Mouse (Mus musculus): ENCODE data around the gene Pgd.
"Not testable (repeated sequence)": the region's sequence is repeated elsewhere in the genome, so short reads cannot be mapped to it uniquely, and the experiment has no call there.

Gene Pgd

DNA sequence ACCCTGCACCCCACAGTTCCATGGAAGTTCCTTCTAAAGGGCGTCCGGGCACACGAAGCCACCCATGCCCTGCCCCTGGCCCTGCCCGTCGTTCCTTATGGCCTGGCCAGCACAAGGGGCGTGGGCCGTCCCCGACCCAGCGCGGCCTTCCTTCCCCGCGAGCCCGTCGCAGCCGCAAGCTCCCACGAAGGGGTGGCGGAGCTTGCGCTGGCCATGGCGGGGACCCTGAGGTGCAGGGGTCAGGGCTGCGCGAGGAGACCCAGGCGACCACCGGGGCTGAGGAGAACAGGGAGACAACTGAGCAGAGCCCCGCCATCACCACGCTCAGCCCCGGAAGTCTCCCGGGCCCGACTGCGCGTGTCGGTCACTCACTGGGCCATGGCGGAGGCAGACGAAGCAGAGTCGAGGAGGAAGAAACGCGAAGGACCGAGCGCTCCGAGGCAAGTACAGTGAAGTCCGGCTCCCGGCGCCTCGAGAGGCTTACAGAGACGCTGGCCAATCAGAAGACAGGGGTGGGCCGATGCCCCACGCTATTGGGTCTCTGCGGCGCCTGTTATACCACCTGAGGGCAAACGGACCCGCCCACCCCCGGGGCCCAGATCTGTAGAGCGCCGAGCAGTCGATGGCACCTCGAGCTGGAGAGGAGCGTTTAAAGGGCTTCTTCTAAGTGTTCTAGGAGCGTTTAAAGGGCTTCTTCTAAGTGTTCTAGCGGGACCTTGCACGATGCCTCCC, at the start of gene Pgd:
Gene Pgd (minus strand): TSS at position 557 of the 732 bp plus-strand sequence.
- DNase-seq (ENCODE audit: low read depth, low spot score), result peak; percentile 89

DNA sequence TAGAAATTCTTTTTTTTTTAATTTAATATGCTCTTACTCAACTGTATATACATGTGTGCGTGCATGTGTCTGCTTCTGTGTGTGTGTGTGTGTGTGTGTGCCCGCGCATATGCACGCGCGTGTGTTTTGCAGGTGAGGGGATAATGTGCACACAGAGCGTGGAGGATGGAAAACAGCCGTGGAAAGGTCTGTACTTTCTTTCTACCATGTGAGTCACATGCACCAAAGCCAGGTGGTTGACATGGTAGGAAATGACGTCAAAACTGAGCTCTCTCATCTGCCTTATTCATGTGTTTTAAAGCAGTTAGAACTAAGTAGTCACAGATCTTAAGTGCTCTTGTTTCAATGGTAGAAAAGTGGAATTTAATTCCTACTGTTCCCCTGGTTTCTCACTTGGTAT, 49.4 kb upstream of the Pgd start:
- DNase-seq (ENCODE audit: low read depth, low spot score), result no peak

DNA sequence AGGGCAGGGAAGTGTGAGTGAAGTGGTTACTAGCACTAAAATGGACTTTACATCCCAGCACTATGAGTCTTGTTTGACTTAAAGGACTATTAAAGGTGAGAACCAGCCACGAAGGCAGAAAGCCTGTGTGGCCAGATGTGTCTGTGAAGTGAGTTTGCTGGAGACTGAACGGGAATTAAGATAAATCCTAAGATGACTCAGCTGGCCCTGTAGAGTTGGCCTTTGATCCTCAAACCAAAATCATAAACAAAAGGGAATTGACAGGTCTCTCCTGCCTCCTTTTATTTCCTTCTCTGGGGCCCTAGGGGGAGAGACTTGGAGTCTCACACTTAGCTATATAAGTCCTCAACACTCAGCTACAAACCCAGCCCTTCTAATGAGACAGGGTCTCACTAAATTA, 48.8 kb upstream of the Pgd start:
- DNase-seq (ENCODE audit: low read depth, low spot score), result no peak

- not testable (repeated sequence) for DNase-seq (ENCODE audit: low read depth, low spot score)
Observed at GRCm38 (mm10) chr4:149214468-149214867, 47.9 kb upstream of the Pgd start.

DNA sequence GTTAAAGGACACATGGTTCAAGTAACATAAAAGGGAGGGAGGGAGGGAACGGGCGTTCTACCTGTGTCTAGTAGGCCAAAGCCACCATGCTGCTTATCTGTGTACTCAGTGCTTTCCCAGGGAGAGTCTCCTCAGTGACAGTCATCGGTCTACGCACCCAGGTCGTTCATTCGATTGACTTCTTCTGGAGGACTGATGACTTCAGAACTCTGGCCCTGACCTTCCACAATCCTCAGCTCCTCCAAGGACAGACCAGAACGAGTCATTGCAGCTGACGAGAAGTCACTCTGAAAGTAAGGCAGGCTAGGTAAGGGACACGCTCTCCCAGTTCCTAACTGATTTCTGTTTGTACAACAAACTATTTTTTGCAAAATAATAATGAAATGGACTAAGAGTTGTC, 46.9 kb upstream of the Pgd start:
- no peak for DNase-seq (ENCODE audit: low read depth, low spot score)

DNA sequence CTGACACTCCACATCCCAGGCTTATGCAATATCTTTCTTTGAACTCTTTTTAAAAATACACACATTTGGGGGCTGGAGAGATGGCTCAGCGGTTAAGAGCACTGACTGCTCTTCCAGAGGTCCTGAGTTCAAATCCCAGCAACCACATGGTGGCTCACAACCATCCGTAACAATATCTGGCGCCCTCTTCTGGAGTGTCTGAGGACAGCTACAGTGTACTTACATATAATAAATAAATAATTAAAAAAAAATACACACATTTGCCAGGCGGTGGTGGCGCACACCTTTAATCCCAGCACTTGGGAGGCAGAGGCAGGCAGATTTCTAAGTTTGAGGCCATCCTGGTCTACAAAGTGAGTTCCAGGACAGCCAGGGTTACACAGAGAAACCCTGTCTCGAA, 44.9 kb upstream of the Pgd start:
- not testable (repeated sequence) for DNase-seq (ENCODE audit: low read depth, low spot score)

DNA sequence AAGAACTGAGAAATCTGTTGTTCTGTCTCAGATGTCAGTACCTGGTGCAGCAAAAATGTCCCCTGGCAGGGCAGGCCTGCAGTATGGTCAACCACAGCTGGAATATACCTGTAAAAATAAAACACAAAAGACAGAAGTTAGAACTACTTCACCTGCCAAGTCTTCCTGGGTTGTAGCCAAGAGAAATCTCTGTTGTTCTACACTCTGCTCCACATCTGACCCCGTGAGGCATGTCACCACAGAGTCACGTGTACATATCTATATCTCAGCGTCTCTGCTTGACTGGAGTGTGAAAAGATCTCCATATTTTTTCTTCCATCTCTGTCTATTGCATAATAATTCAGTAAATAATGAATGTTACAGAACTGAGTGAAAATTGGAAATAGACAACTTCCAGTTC, 35.9 kb upstream of the Pgd start:
- DNase-seq (ENCODE audit: low read depth, low spot score), result no peak

- DNase-seq (ENCODE audit: low read depth, low spot score), result no peak
Observed at GRCm38 (mm10) chr4:149201110-149201509, 34.5 kb upstream of the Pgd start.

- no peak for DNase-seq (ENCODE audit: low read depth, low spot score)
Observed at GRCm38 (mm10) chr4:149197180-149197579, 30.6 kb upstream of the Pgd start.

DNA sequence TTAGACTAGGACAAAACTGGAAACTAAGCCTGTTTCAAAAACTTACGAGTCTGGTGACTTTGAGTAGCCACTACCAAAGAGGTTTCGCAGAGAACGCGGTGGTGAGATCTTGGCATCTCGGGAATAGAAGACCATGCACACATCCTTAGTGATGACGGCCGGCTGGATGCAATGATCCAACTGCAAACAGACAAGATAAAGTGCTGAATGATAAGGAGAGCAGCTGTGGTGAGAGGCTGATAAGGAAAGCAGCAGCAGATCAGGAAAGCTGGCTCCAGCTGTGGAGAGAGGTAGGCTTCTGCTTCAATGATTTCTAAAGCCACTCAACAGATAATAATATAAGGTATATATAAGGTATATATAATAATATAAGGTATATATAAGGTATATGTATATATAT, 24.5 kb upstream of the Pgd start:
- DNase-seq (ENCODE audit: low read depth, low spot score), result no peak

DNA sequence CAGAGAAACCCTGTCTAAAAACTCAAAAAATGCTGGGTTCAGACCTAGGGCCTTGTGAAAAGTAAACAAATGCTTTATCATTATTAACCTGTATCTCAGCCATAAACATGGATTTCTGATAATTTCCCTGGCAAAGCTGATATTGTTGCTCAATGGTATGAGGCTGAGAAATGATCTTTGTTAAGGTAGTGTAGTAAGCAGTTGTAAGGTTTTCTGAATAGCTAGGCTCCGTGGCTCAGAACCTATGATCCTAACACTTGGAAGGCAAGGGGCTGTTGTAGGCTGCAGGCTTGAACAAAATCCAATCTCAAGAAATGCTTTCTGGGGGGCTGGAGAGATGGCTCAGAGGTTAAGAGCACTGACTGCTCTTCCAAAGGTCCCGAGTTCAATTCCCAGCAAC, 22.0 kb upstream of the Pgd start:
- no peak for DNase-seq (ENCODE audit: low read depth, low spot score)

- no peak for DNase-seq (ENCODE audit: low read depth, low spot score)
Observed at GRCm38 (mm10) chr4:149182755-149183154, 16.2 kb upstream of the Pgd start.

DNA sequence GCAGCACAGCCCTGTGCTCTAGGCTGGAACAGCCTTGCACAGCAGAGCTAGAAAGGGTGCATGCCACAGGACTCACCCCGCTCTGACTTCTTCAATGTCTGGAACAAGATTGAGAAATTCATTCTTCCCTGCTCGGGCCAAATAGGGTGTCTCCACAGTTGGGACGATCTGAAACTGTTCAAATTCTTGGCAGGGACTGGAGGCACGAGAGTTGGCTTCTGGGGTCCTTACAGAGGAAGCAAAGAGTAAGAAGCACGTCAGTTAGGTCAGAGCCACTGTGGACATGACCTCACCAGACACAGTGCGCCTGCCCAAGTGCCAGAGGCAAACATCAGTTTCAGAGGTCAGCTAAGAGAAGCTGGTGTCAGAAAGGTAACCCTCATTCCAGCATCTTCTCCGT, 15.6 kb upstream of the Pgd start:
- DNase-seq (ENCODE audit: low read depth, low spot score), result no peak

GRCm38 (mm10) chr4:149179573-149179972, 13.0 kb upstream of the Pgd start:
- no peak for DNase-seq (ENCODE audit: low read depth, low spot score)

GRCm38 (mm10) chr4:149179160-149179559, 12.6 kb upstream of the Pgd start:
- no peak for DNase-seq (ENCODE audit: low read depth, low spot score)

DNA sequence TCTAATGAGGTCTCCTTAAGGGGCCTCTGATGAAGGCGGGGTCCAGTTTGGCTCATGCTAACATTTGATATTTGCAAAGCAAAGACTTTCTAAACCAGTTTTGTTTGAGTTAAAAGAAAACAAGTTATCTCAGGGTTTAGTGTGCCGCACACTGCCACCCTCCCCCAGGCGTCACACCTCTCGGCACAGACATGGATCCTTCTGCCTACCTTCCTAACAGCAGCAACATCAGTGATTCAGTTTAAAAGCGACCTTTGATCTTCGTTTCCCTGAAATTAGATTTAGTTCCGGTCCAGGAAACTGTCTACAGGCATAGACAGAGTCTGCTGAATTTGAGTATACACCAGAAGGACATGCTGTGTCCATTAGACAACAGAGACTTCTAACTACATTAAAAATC, 11.8 kb upstream of the Pgd start:
- no peak for DNase-seq (ENCODE audit: low read depth, low spot score)

DNA sequence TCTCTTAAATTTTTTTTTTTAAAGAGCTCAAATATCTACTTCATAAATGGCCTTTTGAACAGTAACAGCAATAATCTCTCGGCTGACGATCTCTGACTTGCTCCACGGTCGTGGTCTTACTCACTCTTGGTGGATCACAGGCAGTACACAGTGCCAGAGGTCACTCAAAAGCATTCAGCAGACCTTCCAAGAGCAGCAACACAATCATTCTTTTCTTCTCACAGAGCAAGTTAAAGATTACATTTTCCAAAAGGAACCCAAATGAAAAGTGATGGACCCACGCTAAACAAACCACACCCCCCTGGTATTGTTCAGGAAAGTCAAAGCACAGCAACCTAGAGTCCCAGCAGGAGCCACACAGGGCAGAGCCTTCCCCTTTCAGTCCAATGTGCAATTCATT, 10.5 kb upstream of the Pgd start:
- no peak for DNase-seq (ENCODE audit: low read depth, low spot score)

- no peak for DNase-seq (ENCODE audit: low read depth, low spot score)
Observed at GRCm38 (mm10) chr4:149176645-149177044, 10.1 kb upstream of the Pgd start.

GRCm38 (mm10) chr4:149173661-149174060, 7.1 kb upstream of the Pgd start:
- no peak for DNase-seq (ENCODE audit: low read depth, low spot score)

DNA sequence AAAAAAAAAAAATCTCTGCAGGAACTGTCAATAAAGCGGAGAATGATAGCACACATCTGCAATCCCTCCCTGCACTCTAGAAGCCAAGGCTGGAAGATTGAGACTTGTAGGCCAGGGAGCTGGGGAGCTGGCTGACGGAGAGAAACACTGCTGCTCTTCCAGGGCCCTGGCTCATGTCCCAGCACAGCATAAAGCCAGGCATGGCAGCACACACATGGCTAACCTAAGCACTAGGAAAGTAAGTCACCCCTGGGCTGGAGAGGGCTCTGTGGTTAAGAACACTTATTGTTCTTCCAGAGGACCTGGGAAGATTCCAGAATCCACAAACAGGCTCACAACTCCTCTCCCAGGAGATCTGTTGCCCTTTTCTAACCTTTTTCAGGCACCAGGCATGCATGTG, 6.1 kb upstream of the Pgd start:
- DNase-seq (ENCODE audit: low read depth, low spot score), result no peak

DNA sequence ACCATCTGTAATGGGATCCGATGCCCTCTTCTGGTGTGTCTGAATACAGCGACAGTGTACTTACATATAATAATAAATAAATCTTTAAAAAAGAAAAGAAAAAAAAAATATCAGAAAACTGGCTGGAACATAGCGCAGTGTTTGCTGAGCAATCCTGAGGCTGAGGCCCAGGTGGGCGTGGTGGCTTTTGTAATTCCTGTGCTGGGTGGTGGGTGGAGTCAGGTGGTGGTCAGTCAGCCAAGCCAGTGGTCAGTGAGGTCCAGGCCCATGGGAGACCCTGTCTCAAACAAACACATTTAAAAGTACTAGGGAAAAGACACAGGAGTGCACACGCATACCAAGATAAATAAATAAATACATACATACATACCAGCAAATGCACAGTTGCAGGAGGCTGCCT, 5.5 kb upstream of the Pgd start:
- DNase-seq (ENCODE audit: low read depth, low spot score), result no peak

GRCm38 (mm10) chr4:149171581-149171981, 5.0 kb upstream of the Pgd start:
- DNase-seq (ENCODE audit: low read depth, low spot score), result no peak

GRCm38 (mm10) chr4:149170394-149170931, 3.9 kb upstream of the Pgd start:
- no peak for DNase-seq (ENCODE audit: low read depth, low spot score)

GRCm38 (mm10) chr4:149169926-149170325, 3.4 kb upstream of the Pgd start:
- not testable (repeated sequence) for DNase-seq (ENCODE audit: low read depth, low spot score)
